Comparison of ENCODE assay signal across 8 mouse cellular contexts in genomic region chr11:112870201-112871035, GRCm38 (mm10).
A peak's percentile ranks its signal among the peaks of the same experiment; 100 is the strongest.
DNase-seq lines count a peak whose midpoint lies in the region; ATAC-seq and TF ChIP-seq lines count a peak whose summit lies in the region.

No protein-coding gene starts in this region.

- no peak overlapping the region; the same call in 1 of the 2 replicates for H3K9ac ChIP-seq in heart, embryonic 11.5 days (ENCODE audit: low read depth, low read length)
- no peak overlapping the region for H3K9ac ChIP-seq in limb, embryonic 14.5 days (ENCODE audit: low read depth, low read length, severe bottlenecking)

- H3K36me3 ChIP-seq in heart, embryonic 11.5 days (ENCODE audit: control insufficient read depth, insufficient read depth, low read length) = no peaks in the 10 kb centered on the region
- H3K36me3 ChIP-seq in limb, embryonic 14.5 days (ENCODE audit: control insufficient read depth, insufficient read depth, low read length) = no peaks in the 10 kb centered on the region

- H3K27ac ChIP-seq in heart, embryonic 11.5 days (ENCODE audit: low read depth, low read length) = no peak overlapping the region
- H3K27ac ChIP-seq in limb, embryonic 14.5 days (replicated peaks; ENCODE audit: low read depth, low read length) = no peak overlapping the region

- H3K27me3 ChIP-seq in heart, embryonic 11.5 days (ENCODE audit: control insufficient read depth, insufficient read depth, low read length) = peaks cover 36% of the 10 kb centered on the region
- H3K27me3 ChIP-seq in limb, embryonic 14.5 days (ENCODE audit: control insufficient read depth, insufficient read depth, low read length) = no peaks in the 10 kb centered on the region

- no peaks in the 10 kb centered on the region for H3K9me3 ChIP-seq in heart, embryonic 11.5 days (replicated peaks; ENCODE audit: control insufficient read depth, low read length)
- H3K9me3 ChIP-seq in limb, embryonic 14.5 days (ENCODE audit: control insufficient read depth, low read length) = no peaks in the 10 kb centered on the region

- no peaks in the 10 kb centered on the region for H3K4me1 ChIP-seq in heart, embryonic 11.5 days (ENCODE audit: control insufficient read depth, insufficient read depth, low read length)
- H3K4me1 ChIP-seq in limb, embryonic 14.5 days (ENCODE audit: control insufficient read depth, insufficient read depth, low read length) = peaks cover 21% of the 10 kb centered on the region

- TF ChIP-seq POLR2A in limb, embryonic 14.5 days (IDR thresholded peaks at IDR 0.05; ENCODE audit: borderline replicate concordance, extremely low read depth, insufficient read depth, insufficient read length) = no peak

- no peak for ATAC-seq in heart, embryonic 11.5 days (replicated peaks; ENCODE audit: insufficient number of reproducible peaks, low FRiP score, low TSS enrichment)
- ATAC-seq in limb, embryonic 14.5 days (ENCODE audit: low FRiP score, low read depth) = peak; percentile 72; the same call in 1 of the 2 replicates
- ATAC-seq in granulocyte monocyte progenitor cell, adult 5-6 weeks (replicated peaks; ENCODE audit: poor library complexity, severe bottlenecking) = no peak

- 0 out of 2 replicates have a peak overlapping the region, but pooled peaks have one; percentile 15 for H3K4me3 ChIP-seq in heart, embryonic 11.5 days (ENCODE audit: low read depth, low read length)
- H3K4me3 ChIP-seq in limb, embryonic 14.5 days (replicated peaks; ENCODE audit: low read length) = peak overlapping the region; percentile 13

- peak overlapping the region; percentile 58 for H3K4me2 ChIP-seq in heart, embryonic 11.5 days
- H3K4me2 ChIP-seq in limb, embryonic 14.5 days (replicated peaks; ENCODE audit: low read depth, low read length, severe bottlenecking) = peak overlapping the region; percentile 37

- WGBS in heart, embryonic 11.5 days (ENCODE audit: insufficient replicate concordance) = 7% methylated on average over 17 of the region's 17 CpGs
- WGBS in limb, embryonic 14.5 days = 3% methylated on average over 17 of the region's 17 CpGs

- no peak for DNase-seq in heart, adult 8-10 months (ENCODE audit: low spot score)
- DNase-seq in right cerebral cortex, postnatal 4 days = peak; percentile 38
- DNase-seq in right cerebral cortex, adult 18-20 months = no peak
- no peak for DNase-seq in limb, embryonic 14.5 days (ENCODE audit: low spot score)
- DNase-seq in natural killer cell, adult 2 months (ENCODE audit: low spot score in 2 of 2) = no peak
- no peak for DNase-seq in urinary bladder, postnatal 4 days (ENCODE audit: low spot score in 2 of 2)
